ENCODE assay signal across 25 mouse cellular contexts in the genomic region with DNA sequence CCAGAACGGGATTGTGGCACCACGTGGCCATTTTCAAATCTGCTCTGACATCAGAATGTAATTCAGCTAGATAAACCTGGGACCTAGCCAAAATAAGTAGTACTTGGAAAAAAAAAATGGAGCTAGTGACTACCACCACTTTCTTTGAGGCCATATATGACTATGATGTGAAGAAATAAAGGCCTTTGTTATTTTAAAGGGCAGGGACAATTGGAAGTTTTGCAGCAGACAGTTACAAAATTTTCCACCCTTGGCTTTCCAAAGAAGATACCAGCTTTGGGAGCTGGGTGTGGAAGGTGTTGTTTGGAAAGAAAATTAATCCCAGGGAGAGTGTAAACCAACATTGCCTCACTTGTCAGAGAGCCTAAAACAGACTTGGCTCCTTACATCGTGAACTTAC. TPM values are rescaled to one million over a fixed set of nuclear protein-coding genes. Genes with fewer than 3 reads are reported as not detected.
DNase-seq lines count a peak whose midpoint lies in the region; ATAC-seq and TF ChIP-seq lines count a peak whose summit lies in the region.
"Had no signal": no experiment of that assay in that cellular context is flagged by ENCODE, and none has a peak within 500 bp of the region (broad histone marks: within the 10 kb centered on the region; RNA-seq: fewer than 3 reads in every experiment).

No protein-coding gene starts in this region.

- no peaks in the 10 kb centered on the region for H3K36me3 ChIP-seq in lung, postnatal 0 days (ENCODE audit: insufficient read depth, low read length)
- H3K36me3 ChIP-seq in kidney, embryonic 15.5 days: no peaks in the 10 kb centered on the region
- H3K36me3 ChIP-seq: embryonic facial prominence, embryonic 12.5 days; forebrain, embryonic 15.5 days had no signal

- no peak for ATAC-seq in lung, postnatal 0 days
- ATAC-seq in kidney, embryonic 15.5 days (replicated peaks; ENCODE audit: low FRiP score): no peak
- ATAC-seq: activated CD4-positive, CD25-positive, alpha-beta regulatory T cell, adult 4 months; CD4-positive, CD25-positive, alpha-beta regulatory T cell, adult 4 months; forebrain, embryonic 13.5 days; forebrain, embryonic 15.5 days; forebrain, postnatal 0 days; Patski had no signal

- 0 out of 2 replicates have a peak, but pooled peaks cover 1% of the 10 kb centered on the region for H3K27me3 ChIP-seq in lung, postnatal 0 days (replicated peaks; ENCODE audit: insufficient read depth, low read length)
- no peaks in the 10 kb centered on the region for H3K27me3 ChIP-seq in kidney, embryonic 15.5 days
- H3K27me3 ChIP-seq: CH12.LX; embryonic facial prominence, embryonic 12.5 days; forebrain, embryonic 15.5 days; Patski had no signal

- H3K9ac ChIP-seq in lung, postnatal 0 days (replicated peaks; ENCODE audit: low read depth): no peak overlapping the region
- no peak overlapping the region for H3K9ac ChIP-seq in kidney, embryonic 15.5 days
- H3K9ac ChIP-seq: embryonic facial prominence, embryonic 12.5 days; forebrain, embryonic 13.5 days; forebrain, embryonic 15.5 days; forebrain, postnatal 0 days had no signal

- TF ChIP-seq CTCF in lung, postnatal 0 days (IDR thresholded peaks at IDR 0.05): no peak

- no peak overlapping the region for H3K27ac ChIP-seq in lung, postnatal 0 days (ENCODE audit: low read length)
- H3K27ac ChIP-seq in kidney, embryonic 15.5 days: no peak overlapping the region
- H3K27ac ChIP-seq: forebrain, embryonic 13.5 days; forebrain, embryonic 15.5 days had no signal

- H3K4me2 ChIP-seq in lung, postnatal 0 days (replicated peaks; ENCODE audit: low read depth, low read length): no peak overlapping the region
- H3K4me2 ChIP-seq in kidney, embryonic 15.5 days: no peak overlapping the region
- H3K4me2 ChIP-seq: embryonic facial prominence, embryonic 12.5 days; forebrain, embryonic 13.5 days; forebrain, embryonic 15.5 days had no signal

- WGBS in lung, postnatal 0 days: 44% methylated on average over 3 of the region's 3 CpGs
- WGBS in kidney, embryonic 15.5 days: 50% methylated on average over 3 of the region's 3 CpGs

- peak; percentile 33 for DNase-seq in lung, postnatal 0 days (ENCODE audit: low spot score)
- DNase-seq in lung, postnatal 14 days: no peak
- peak; percentile 28 for DNase-seq in adipocyte (ENCODE audit: low spot score)
- peak; percentile 93 for DNase-seq in fat pad, adult 2 months (ENCODE audit: extremely low read depth, low read depth, low spot score)
- no peak for DNase-seq in cerebellum, adult 11-12 months
- DNase-seq in lung, postnatal 25 days (ENCODE audit: low spot score): no peak
- DNase-seq: adrenal gland, adult 2 months; adrenal gland, postnatal 10 days; adrenal gland, postnatal 25 days; cerebellum, adult 11 months; cerebellum, adult 2 months; cerebellum, adult 9-11 months; cerebellum, postnatal 25 days; forebrain, postnatal 0 days had no signal

- H3K9me3 ChIP-seq in lung, postnatal 0 days (ENCODE audit: low read length): no peaks in the 10 kb centered on the region
- H3K9me3 ChIP-seq in kidney, embryonic 15.5 days (replicated peaks): no peaks in the 10 kb centered on the region
- H3K9me3 ChIP-seq: embryonic facial prominence, embryonic 10.5 days; embryonic facial prominence, embryonic 12.5 days; forebrain, embryonic 13.5 days; forebrain, embryonic 15.5 days; G1E had no signal

- no peak for TF ChIP-seq EP300 in lung, postnatal 0 days (IDR thresholded peaks at IDR 0.05)

- peaks cover 5% of the 10 kb centered on the region; the same call in 1 of the 2 replicates for H3K4me1 ChIP-seq in lung, postnatal 0 days (ENCODE audit: insufficient read depth, low read depth, low read length)
- H3K4me1 ChIP-seq in kidney, embryonic 15.5 days: peaks cover 42% of the 10 kb centered on the region

- H3K4me3 ChIP-seq in lung, postnatal 0 days (ENCODE audit: low read depth, low read length): no peak overlapping the region
- no peak overlapping the region for H3K4me3 ChIP-seq in kidney, embryonic 15.5 days (replicated peaks)
- H3K4me3 ChIP-seq: embryonic facial prominence, embryonic 10.5 days; embryonic facial prominence, embryonic 12.5 days; erythroblast, embryonic 14.5 days; forebrain, embryonic 13.5 days; forebrain, embryonic 15.5 days had no signal

RNA-seq across cellular contexts. Expression of gene Fzd7, which starts 3.3 kb away (rescaled TPM):
- 7.1 and 9.6 TPM in 2 replicates for polyA plus RNA-seq in lung, postnatal 0 days (2015; fragmentation: Nextera tagmentation; extraction: Ambion mirVana)
- polyA plus RNA-seq in kidney, embryonic 15.5 days (2015; fragmentation: Nextera tagmentation; extraction: Ambion mirVana): 19.1 and 19.5 TPM in 2 replicates
- polyA plus RNA-seq: activated CD4-positive, CD25-positive, alpha-beta regulatory T cell, adult 4 months; CD4-positive, CD25-positive, alpha-beta regulatory T cell, adult 4 months had no signal

RNA-seq across cellular contexts. Expression of gene Gm973, which starts 37.2 kb away (rescaled TPM):
- polyA plus RNA-seq in lung, postnatal 0 days (2015; fragmentation: Nextera tagmentation; extraction: Ambion mirVana): 5.5 and 8.1 TPM in 2 replicates
- polyA plus RNA-seq in kidney, embryonic 15.5 days (2015; fragmentation: Nextera tagmentation; extraction: Ambion mirVana): 0.73 and 0.85 TPM in 2 replicates
- polyA plus RNA-seq: activated CD4-positive, CD25-positive, alpha-beta regulatory T cell, adult 4 months; erythroblast, embryonic 14.5 days had no signal

Comparison
In these comparisons a context has a peak if more than half of its experiments do, and no peak if none do; other contexts are left out.
1. DNase-seq: peak in lung, postnatal 0 days (single experiment), adipocyte (single experiment) and fat pad, adult 2 months (single experiment); none in lung, postnatal 14 days (single experiment), cerebellum, adult 11-12 months (single experiment) and lung, postnatal 25 days (single experiment).